Mouse (Mus musculus) liver, postnatal 0 days (tissue): ENCODE data around the gene Cstf2. TPM values are rescaled to one million over a fixed set of nuclear protein-coding genes. Genes with fewer than 3 reads are reported as not detected.

Source experiments
- ATAC-seq: fragments of 200-750 bp; cut with Nextera tagmentation; 2 replicates; pipeline ENCODE4 v1.8.0; 2017; ENCODE audit warnings: mild to moderate bottlenecking, moderate library complexity
- DNase-seq: peaks from one replicate; pipeline ENCODE4 v3.0.0-alpha.2; 2016
- H3K27ac ChIP-seq: fragments of 300-500 bp; sonication (generic); 2 replicates; pipeline ENCODE4 v1.5.1; 2014; ENCODE audit warnings: antibody characterized with exemption, moderate library complexity, mild to moderate bottlenecking, low read depth
- H3K27me3 ChIP-seq: fragments of 300-500 bp; sonication (generic); 2 replicates; pipeline ENCODE4 v1.6.1; 2014; ENCODE audit warnings: low read length, control low read depth, mixed read lengths; ENCODE audit not compliant: insufficient read depth
- H3K36me3 ChIP-seq: fragments of 300-500 bp; sonication (generic); replicated peaks from 2 replicates; pipeline ENCODE4 v1.6.1; 2014; ENCODE audit warnings: mild to moderate bottlenecking, control low read depth, low read length, moderate library complexity, mixed read lengths; ENCODE audit not compliant: insufficient read depth
- H3K4me1 ChIP-seq: fragments of 300-500 bp; sonication (generic); 2 replicates; pipeline ENCODE4 v1.6.1; 2014; ENCODE audit warnings: antibody characterized with exemption, mild to moderate bottlenecking, control low read depth; ENCODE audit not compliant: insufficient read depth
- H3K4me2 ChIP-seq: fragments of 300-500 bp; sonication (generic); 2 replicates; pipeline ENCODE4 v1.6.1; 2014; ENCODE audit warnings: low read depth, mild to moderate bottlenecking, low read length, moderate library complexity, mixed read lengths
- H3K4me3 ChIP-seq: fragments of 300-500 bp; sonication (generic); 2 replicates; pipeline ENCODE4 v1.5.1; 2014; ENCODE audit warnings: low read depth, low read length
- H3K9ac ChIP-seq: fragments of 300-500 bp; sonication (generic); replicated peaks from 2 replicates; pipeline ENCODE4 v1.6.1; 2014; ENCODE audit warnings: mild to moderate bottlenecking, moderate library complexity
- H3K9me3 ChIP-seq: fragments of 300-500 bp; sonication (generic); 2 replicates; pipeline ENCODE4 v1.6.1; 2016; ENCODE audit warnings: mild to moderate bottlenecking, control low read depth, low read length, mixed read lengths
- CTCF ChIP-seq: sonication (generic); IDR thresholded peaks from 2 replicates; pipeline ENCODE4 v1.5.1; 2016; ENCODE audit warnings: antibody characterized with exemption, low read depth
- EP300 ChIP-seq: IDR thresholded peaks from 2 replicates; pipeline ENCODE4 v1.6.1; 2016; ENCODE audit warnings: antibody characterized with exemption, low read depth, mild to moderate bottlenecking
- WGBS: fragments of 180-500 bp; shearing (Covaris S2); extraction: QIAGEN DNeasy Blood & Tissue Kit; methylation state at CpG from one replicate; pipeline ENCODE4 v1.1.7; 2014; ENCODE audit not compliant: insufficient replicate concordance; 5-methylcytosine and 5-hydroxymethylcytosine counted together
- microRNA-seq: library from miRNA; unstranded; fragments of <30 nt; microRNA quantifications from one replicate; pipeline ENCODE4, GENCODE M21; 2016
- polyA plus RNA-seq: library from polyadenylated mRNA; unstranded; fragments of >200 nt; fragmentation: Nextera tagmentation; extraction: Ambion mirVana; gene quantifications from 2 replicates; pipeline ENCODE4 v1.2.1, GENCODE M21; 2015

Cstf2 gene
- polyA plus RNA-seq, 1 experiment from 2014 or later = 9.7 TPM

GRCm38 (mm10) chrX:134133821-134134220 lies 74.8 kb downstream of the Cstf2 start:
- no peaks in the 10 kb centered on the region for H3K36me3 ChIP-seq
- no peak for DNase-seq
- H3K4me3 ChIP-seq = no peak overlapping the region
- 41% methylated on average over 3 of the region's 3 CpGs for WGBS
- TF ChIP-seq EP300 (no peak), CTCF (0 out of 2 replicates have a peak, but pooled peaks have one; percentile 26)
- H3K4me1 ChIP-seq = no peaks in the 10 kb centered on the region
- no peak overlapping the region for H3K4me2 ChIP-seq
- no peak overlapping the region for H3K9ac ChIP-seq
- no peaks in the 10 kb centered on the region for H3K9me3 ChIP-seq
- no peak for ATAC-seq
- no peak overlapping the region for H3K27ac ChIP-seq
- 0 out of 2 replicates have a peak, but pooled peaks cover 3% of the 10 kb centered on the region for H3K27me3 ChIP-seq

Small RNA genes lying within 50 kb of the gene (microRNA-seq; reads per million reads assigned to microRNA genes)
- gene Mir3112 = 1.6 reads per million

Other genes with a start within 250 kb of the Cstf2 start
- 0.08 TPM in 1 of 2 replicates, not detected in the other for gene Tnmd, start 208.2 kb upstream of the Cstf2 start, polyA plus RNA-seq
- 6.3 and 6.7 TPM in 2 replicates for gene Tspan6, start 160.8 kb upstream of the Cstf2 start, polyA plus RNA-seq
- gene Srpx2, start 150.8 kb upstream of the Cstf2 start, polyA plus RNA-seq = 0.83 and 0.86 TPM in 2 replicates
- 1.2 and 1.3 TPM in 2 replicates for gene Sytl4, start 77.4 kb upstream of the Cstf2 start, polyA plus RNA-seq
- 0.06 and 0.07 TPM in 2 replicates for gene Xkrx, start 102.9 kb downstream of the Cstf2 start, polyA plus RNA-seq
- not detected in 2 replicates for gene Arl13a, start 128.3 kb downstream of the Cstf2 start, polyA plus RNA-seq
- gene Nox1, start 162.8 kb downstream of the Cstf2 start, polyA plus RNA-seq = 0.13 TPM in 1 of 2 replicates, not detected in the other
- 8.9 and 9.0 TPM in 2 replicates for gene Trmt2b, start 217.8 kb downstream of the Cstf2 start, polyA plus RNA-seq
- gene Tmem35a, start 236.0 kb downstream of the Cstf2 start, polyA plus RNA-seq = 1.2 and 1.3 TPM in 2 replicates
- gene Cenpi, start 248.9 kb downstream of the Cstf2 start, polyA plus RNA-seq = 8.6 and 10.7 TPM in 2 replicates